Mouse (Mus musculus): Measurements from ENCODE around the gene Syt14.

DNA sequence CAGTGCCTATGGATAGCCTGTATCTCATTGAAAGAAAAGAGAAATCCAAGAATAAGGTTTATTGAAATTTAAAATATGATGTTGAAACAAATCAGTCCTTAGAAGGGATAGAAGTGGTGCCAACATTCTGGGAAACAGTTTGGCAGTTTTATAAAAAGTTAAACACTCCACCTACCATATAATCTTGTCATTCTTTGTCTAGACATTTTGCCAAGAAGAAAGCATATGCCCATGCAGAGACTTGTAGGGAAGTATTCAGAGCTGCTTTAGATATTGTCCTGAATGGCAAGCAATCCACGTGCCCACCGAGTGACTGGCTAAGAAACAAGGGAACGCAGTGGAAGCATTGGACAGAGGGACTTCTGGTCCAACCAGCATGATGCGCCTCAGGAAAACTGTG, 12.0 kb upstream of the Syt14 start:
- no peak for TF ChIP-seq ZNF384 (IDR thresholded peaks at IDR 0.05; ENCODE audit: low read depth, low read length)
- no peak for TF ChIP-seq CHD2 (IDR thresholded peaks at IDR 0.05; ENCODE audit: low read depth, low read length)

All from ES-E14 (cell line).